Mouse (Mus musculus) ES-E14 (cell line): ENCODE data around the gene Flrt1.

ENCODE experiments used
- MAFK ChIP-seq: IDR thresholded peaks from 2 replicates; pipeline ENCODE4 v1.6.1; 2014; ENCODE audit warnings: mild to moderate bottlenecking, low read depth, low read length, inconsistent platforms; ENCODE audit not compliant: insufficient read depth
- ZNF384 ChIP-seq: IDR thresholded peaks from 2 replicates; pipeline ENCODE4 v1.6.1; 2012; ENCODE audit warnings: low read depth, low read length, inconsistent platforms

- no peak for TF ChIP-seq ZNF384
- no peak for TF ChIP-seq MAFK
Measured at GRCm38 (mm10) chr19:7142207-7142915, 36.8 kb upstream of the Flrt1 start.
